Mouse (Mus musculus): ENCODE results near the gene Adssl1. TPM values are rescaled to one million over a fixed set of nuclear protein-coding genes. Genes with fewer than 3 reads are reported as not detected.

The Adssl1 gene
- polyA plus RNA-seq, 1 experiment from 2014 or later = 3.8 TPM

- TF ChIP-seq CTCF (IDR thresholded peaks at IDR 0.05; ENCODE audit: low read depth) = no peak
- Histone ChIP-seq H3K9me3 (ENCODE audit: low read depth, low read length) (no peaks in the 10 kb centered on the region), H3K4me2 (no peak overlapping the region), H3K36me3 (ENCODE audit: insufficient read depth) (no peaks in the 10 kb centered on the region), H3K27ac (ENCODE audit: low read depth) (no peak overlapping the region), H3K4me1 (ENCODE audit: insufficient read depth) (peaks cover 21% of the 10 kb centered on the region), H3K4me3 (ENCODE audit: low read depth, low read length) (no peak overlapping the region), H3K9ac (no peak overlapping the region), H3K27me3 (ENCODE audit: insufficient read depth, low read length) (no peaks in the 10 kb centered on the region)
- no peak for ATAC-seq (ENCODE audit: insufficient read depth)
- DNase-seq = no peak
- 86% methylated on average over 8 of the region's 8 CpGs for WGBS
Measured at GRCm38 (mm10) chr12:112597618-112598017, 22.2 kb upstream of the Adssl1 start.

GRCm38 (mm10) chr12:112599198-112599597 is 20.6 kb upstream of the Adssl1 start:
- Histone ChIP-seq H3K4me1 (ENCODE audit: insufficient read depth) (peaks cover 12% of the 10 kb centered on the region), H3K4me2 (no peak overlapping the region), H3K4me3 (ENCODE audit: low read depth, low read length) (no peak overlapping the region), H3K9ac (no peak overlapping the region), H3K9me3 (ENCODE audit: low read depth, low read length) (no peaks in the 10 kb centered on the region), H3K36me3 (ENCODE audit: insufficient read depth) (no peaks in the 10 kb centered on the region; the same call in 1 of the 2 replicates), H3K27ac (ENCODE audit: low read depth) (no peak overlapping the region), H3K27me3 (ENCODE audit: insufficient read depth, low read length) (no peaks in the 10 kb centered on the region)
- 24% methylated on average over 4 of the region's 4 CpGs for WGBS
- DNase-seq (no peak), ATAC-seq (ENCODE audit: insufficient read depth) (no peak)
- TF ChIP-seq CTCF (IDR thresholded peaks at IDR 0.05; ENCODE audit: low read depth) = no peak

GRCm38 (mm10) chr12:112599942-112600611 is 19.8 kb upstream of the Adssl1 start:
- ATAC-seq (ENCODE audit: insufficient read depth) = no peak

GRCm38 (mm10) chr12:112604022-112604421 is 15.8 kb upstream of the Adssl1 start:
- no peaks in the 10 kb centered on the region for H3K27me3 ChIP-seq (ENCODE audit: insufficient read depth, low read length)
- H3K27ac ChIP-seq (ENCODE audit: low read depth) = no peak overlapping the region
- DNase-seq = no peak
- no peak overlapping the region for H3K4me3 ChIP-seq (ENCODE audit: low read depth, low read length)
- no peaks in the 10 kb centered on the region for H3K4me1 ChIP-seq (ENCODE audit: insufficient read depth)
- no peak overlapping the region for H3K9ac ChIP-seq
- H3K9me3 ChIP-seq (ENCODE audit: low read depth, low read length) = no peaks in the 10 kb centered on the region
- no peak for TF ChIP-seq CTCF (IDR thresholded peaks at IDR 0.05; ENCODE audit: low read depth)
- no peak for ATAC-seq (ENCODE audit: insufficient read depth)
- H3K36me3 ChIP-seq (ENCODE audit: insufficient read depth) = no peaks in the 10 kb centered on the region; the same call in 1 of the 2 replicates
- WGBS = 80% methylated on average over 5 of the region's 5 CpGs
- no peak overlapping the region for H3K4me2 ChIP-seq

More at GRCm38 (mm10) chr12:112599942-112600611, 19.8 kb upstream of the Adssl1 start:
- DNase-seq = no peak
- peaks cover 3% of the 10 kb centered on the region; the same call in 1 of the 2 replicates for H3K4me1 ChIP-seq (ENCODE audit: insufficient read depth)
- H3K9ac ChIP-seq = no peak overlapping the region
- no peaks in the 10 kb centered on the region; the same call in 1 of the 2 replicates for H3K36me3 ChIP-seq (ENCODE audit: insufficient read depth)
- H3K4me3 ChIP-seq (ENCODE audit: low read depth, low read length) = no peak overlapping the region
- TF ChIP-seq CTCF (IDR thresholded peaks at IDR 0.05; ENCODE audit: low read depth) = no peak
- no peaks in the 10 kb centered on the region for H3K9me3 ChIP-seq (ENCODE audit: low read depth, low read length)
- H3K4me2 ChIP-seq = no peak overlapping the region
- H3K27ac ChIP-seq (ENCODE audit: low read depth) = no peak overlapping the region
- WGBS = 83% methylated on average over 30 of the region's 30 CpGs
- H3K27me3 ChIP-seq (ENCODE audit: insufficient read depth, low read length) = no peaks in the 10 kb centered on the region

GRCm38 (mm10) chr12:112604709-112605649 is 14.9 kb upstream of the Adssl1 start:
- Histone ChIP-seq H3K36me3 (ENCODE audit: insufficient read depth) (peaks cover 5% of the 10 kb centered on the region; the same call in 1 of the 2 replicates), H3K27ac (ENCODE audit: low read depth) (no peak overlapping the region), H3K4me2 (no peak overlapping the region), H3K9me3 (ENCODE audit: low read depth, low read length) (no peaks in the 10 kb centered on the region), H3K27me3 (ENCODE audit: insufficient read depth, low read length) (no peaks in the 10 kb centered on the region), H3K4me3 (ENCODE audit: low read depth, low read length) (no peak overlapping the region), H3K9ac (no peak overlapping the region), H3K4me1 (ENCODE audit: insufficient read depth) (no peaks in the 10 kb centered on the region)
- DNase-seq (peak; percentile 78), ATAC-seq (ENCODE audit: insufficient read depth) (peak; percentile 77)
- 60% methylated on average over 20 of the region's 20 CpGs for WGBS
- peak; percentile 54 for TF ChIP-seq CTCF (IDR thresholded peaks at IDR 0.05; ENCODE audit: low read depth)

- Histone ChIP-seq H3K27me3 (ENCODE audit: insufficient read depth, low read length) (no peaks in the 10 kb centered on the region), H3K9me3 (ENCODE audit: low read depth, low read length) (no peaks in the 10 kb centered on the region), H3K4me3 (ENCODE audit: low read depth, low read length) (no peak overlapping the region), H3K4me2 (no peak overlapping the region), H3K4me1 (ENCODE audit: insufficient read depth) (no peaks in the 10 kb centered on the region), H3K36me3 (ENCODE audit: insufficient read depth) (peaks cover 5% of the 10 kb centered on the region; the same call in 1 of the 2 replicates), H3K27ac (ENCODE audit: low read depth) (no peak overlapping the region), H3K9ac (no peak overlapping the region)
- peak; percentile 96 for TF ChIP-seq CTCF (IDR thresholded peaks at IDR 0.05; ENCODE audit: low read depth)
- DNase-seq = peak; percentile 78
- WGBS = 47% methylated on average over 6 of the region's 6 CpGs
- peak; percentile 71 for ATAC-seq (ENCODE audit: insufficient read depth)
Measured at GRCm38 (mm10) chr12:112605766-112606165, 14.1 kb upstream of the Adssl1 start.

- Histone ChIP-seq H3K4me1 (ENCODE audit: insufficient read depth) (no peaks in the 10 kb centered on the region), H3K4me3 (ENCODE audit: low read depth, low read length) (no peak overlapping the region), H3K36me3 (ENCODE audit: insufficient read depth) (peaks cover 5% of the 10 kb centered on the region; the same call in 1 of the 2 replicates), H3K9me3 (ENCODE audit: low read depth, low read length) (no peaks in the 10 kb centered on the region), H3K27me3 (ENCODE audit: insufficient read depth, low read length) (no peaks in the 10 kb centered on the region), H3K4me2 (no peak overlapping the region), H3K9ac (no peak overlapping the region), H3K27ac (ENCODE audit: low read depth) (no peak overlapping the region)
- DNase-seq (no peak), ATAC-seq (ENCODE audit: insufficient read depth) (no peak)
- TF ChIP-seq CTCF (IDR thresholded peaks at IDR 0.05; ENCODE audit: low read depth) = no peak
- 77% methylated on average over 6 of the region's 6 CpGs for WGBS
Measured at GRCm38 (mm10) chr12:112606998-112607397, 12.8 kb upstream of the Adssl1 start.

All from lung, embryonic 14.5 days (tissue).